Mouse (Mus musculus) c-Kit-positive CD71-positive TER-119-negative erythroid progenitor cells, embryonic 14.5 days (primary cell): ENCODE data around the gene Rasal3.
A peak's percentile ranks its signal among the peaks of the same experiment; 100 is the strongest.

Experiments used
- DNase-seq: peaks from one replicate; pipeline ENCODE4 v3.0.0-alpha.2; 2013; ENCODE audit warnings: low read depth

Rasal3 gene

GRCm38 (mm10) chr17:32354211-32354610 is 49.2 kb downstream of the Rasal3 start:
- DNase-seq = no peak

GRCm38 (mm10) chr17:32353696-32354095 is 49.7 kb downstream of the Rasal3 start:
- DNase-seq = no peak

GRCm38 (mm10) chr17:32351726-32352125 is 51.7 kb downstream of the Rasal3 start:
- DNase-seq = no peak

- DNase-seq = no peak
These were observed 52.1 kb downstream of the Rasal3 start for GRCm38 (mm10) chr17:32351269-32351668.

GRCm38 (mm10) chr17:32350382-32350983 is 52.9 kb downstream of the Rasal3 start, which contains the start of gene Akap8l:
Akap8l (minus strand) TSS chr17:32350607.
- peak; percentile 99 for DNase-seq

- no peak for DNase-seq
These were observed 53.5 kb downstream of the Rasal3 start for GRCm38 (mm10) chr17:32349851-32350381.

- peak; percentile 59 for DNase-seq
These were observed 54.2 kb downstream of the Rasal3 start for GRCm38 (mm10) chr17:32349037-32349732.

GRCm38 (mm10) chr17:32348406-32348805 is 55.0 kb downstream of the Rasal3 start:
- no peak for DNase-seq

- no peak for DNase-seq
These were observed 62.3 kb downstream of the Rasal3 start for GRCm38 (mm10) chr17:32341102-32341501.
